Mouse (Mus musculus): Measurements from ENCODE around the gene Sgo1. TPM values are rescaled to one million over a fixed set of nuclear protein-coding genes. Genes with fewer than 3 reads are reported as not detected.
"Not testable (repeated sequence)": the region's sequence is repeated elsewhere in the genome, so short reads cannot be mapped to it uniquely, and the experiment has no call there.

The Sgo1 gene
- total RNA-seq (2021): under 1 TPM in 1 of 2 experiments, not detected in 1; 0.13 TPM
- long read RNA-seq, experiment 1: 0 reads
- long read RNA-seq, experiment 2: 0 reads

- DNase-seq: peak; percentile 96
Measured at GRCm38 (mm10) chr17:53688877-53689802, at the start of gene Sgo1. TSS of gene Sgo1 (minus strand) at chr17:53689333.

DNA sequence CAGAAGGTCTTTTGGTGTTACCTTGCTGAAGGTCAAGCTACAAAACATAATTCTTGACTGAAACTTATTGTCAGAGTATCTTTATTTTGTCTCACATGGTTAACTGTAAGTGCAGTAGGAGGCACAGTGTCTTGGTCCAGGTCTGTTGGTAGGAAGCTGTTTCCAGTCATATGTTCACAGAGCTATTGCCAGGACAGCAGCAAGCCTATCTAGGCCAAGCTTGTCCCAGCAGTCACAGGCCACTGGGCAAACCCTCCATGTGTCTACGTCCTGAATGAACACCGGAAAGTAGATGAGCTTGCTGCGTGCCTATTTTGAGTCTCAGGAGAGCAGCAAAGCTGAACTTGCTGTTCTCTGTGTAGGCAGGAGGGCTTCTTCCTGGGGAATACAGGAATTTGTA, 29.8 kb upstream of the Sgo1 start:
- not testable (repeated sequence) for DNase-seq

GRCm38 (mm10) chr17:53718474-53718873, 29.3 kb upstream of the Sgo1 start:
- no peak for DNase-seq

GRCm38 (mm10) chr17:53715161-53715560, 26.0 kb upstream of the Sgo1 start:
- not testable (repeated sequence) for DNase-seq

GRCm38 (mm10) chr17:53714453-53714852, 25.3 kb upstream of the Sgo1 start:
- no peak for DNase-seq

DNA sequence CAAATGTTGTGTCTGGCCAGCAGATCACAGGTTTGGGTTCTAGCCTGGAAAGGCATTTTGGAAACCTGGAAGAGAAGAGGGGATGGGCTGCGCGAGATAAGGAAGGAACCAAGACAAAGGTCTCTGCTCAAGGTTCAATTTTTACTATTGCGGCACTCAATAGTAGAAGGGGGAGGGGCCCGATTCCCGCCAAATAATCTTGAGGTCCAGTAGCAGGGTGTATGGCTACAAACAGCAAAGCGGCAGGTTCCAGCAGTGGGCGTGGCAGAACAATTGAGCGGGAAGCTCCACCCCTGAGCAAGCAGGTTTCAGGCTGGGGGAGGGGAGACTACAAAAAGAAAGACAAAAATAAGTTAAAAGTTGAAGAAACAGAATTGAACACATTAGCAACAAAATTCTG, 8.4 kb upstream of the Sgo1 start:
- DNase-seq: not testable (repeated sequence)

DNA sequence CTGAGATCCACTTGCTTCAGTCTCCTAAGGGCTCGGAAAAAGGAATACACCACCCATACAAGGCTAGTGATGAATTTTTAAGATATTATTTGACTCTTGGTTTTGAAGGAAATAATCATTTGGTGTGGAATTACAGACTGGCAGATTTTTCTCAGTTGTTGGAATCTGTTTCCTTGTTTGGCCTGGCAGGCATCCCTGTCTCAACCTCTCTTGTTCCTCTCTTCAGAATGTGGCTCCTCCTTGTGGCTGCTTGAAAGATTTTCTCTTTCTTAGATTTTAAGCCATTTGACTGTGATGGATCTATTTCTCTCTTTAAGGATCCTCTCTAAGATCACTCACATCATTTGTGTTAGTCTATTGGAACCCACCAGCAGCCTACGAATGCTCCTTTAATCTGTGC, 4.9 kb upstream of the Sgo1 start:
- peak; percentile 8 for DNase-seq

- no peak for DNase-seq
Measured at GRCm38 (mm10) chr17:53689946-53690345, 813 bp upstream of the Sgo1 start.

GRCm38 (mm10) chr17:53688321-53688720, 812 bp downstream of the Sgo1 start:
- DNase-seq: no peak

DNA sequence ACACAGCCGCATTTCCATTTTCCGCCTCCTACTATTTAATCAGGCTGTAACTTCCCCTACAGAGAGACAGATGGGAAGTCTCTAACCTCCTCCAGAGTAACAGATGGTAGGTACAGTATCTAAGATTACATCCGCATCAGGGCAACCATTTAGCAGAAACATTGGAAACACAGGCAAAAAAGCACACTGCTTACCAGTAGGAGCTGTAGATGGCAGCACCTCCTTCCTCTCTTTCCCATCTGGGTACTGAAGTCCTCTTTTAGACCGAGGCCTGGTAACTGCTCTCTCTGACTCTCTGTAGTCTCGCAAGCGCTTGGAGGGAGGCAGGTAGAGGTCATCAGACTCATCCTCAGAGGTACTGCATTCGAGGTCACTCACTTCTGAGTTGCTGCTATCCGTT, 10.4 kb downstream of the Sgo1 start:
- no peak for DNase-seq

- no peak for DNase-seq
Measured at GRCm38 (mm10) chr17:53670453-53670852, 18.7 kb downstream of the Sgo1 start.

DNA sequence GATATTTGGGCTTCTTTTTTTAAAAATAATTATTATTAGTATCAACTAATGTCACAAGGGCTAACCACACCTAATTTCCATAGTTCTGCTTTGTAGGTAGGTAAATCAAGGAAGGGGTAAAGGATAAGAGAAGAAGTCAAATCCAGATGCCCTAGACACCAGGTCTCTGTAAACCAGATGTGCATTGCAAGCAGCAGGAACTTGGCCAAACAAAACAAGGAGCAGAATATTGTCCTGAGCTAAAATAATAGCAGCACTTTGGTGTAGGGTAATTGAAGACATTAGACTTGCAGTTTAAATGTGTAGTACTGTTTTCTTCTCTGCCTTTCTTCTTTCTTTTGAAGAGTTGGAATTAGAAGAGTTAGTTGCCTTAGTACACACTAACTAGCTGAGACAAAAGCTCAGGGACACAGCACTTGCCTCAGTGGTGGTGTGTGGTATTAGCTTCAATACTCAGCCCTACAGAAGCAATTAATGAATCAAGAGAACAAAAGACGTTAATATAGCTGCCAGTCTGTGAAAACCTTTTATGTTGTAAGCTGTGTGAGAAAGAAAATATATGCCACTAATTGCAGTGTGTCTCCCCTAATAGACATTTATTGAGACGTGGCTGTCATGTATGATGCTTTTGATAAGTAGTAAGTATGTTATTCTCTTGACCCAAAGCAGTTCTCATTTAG, 24.3 kb downstream of the Sgo1 start:
- no peak for DNase-seq

GRCm38 (mm10) chr17:53664267-53664666, 24.9 kb downstream of the Sgo1 start:
- no peak for DNase-seq

DNA sequence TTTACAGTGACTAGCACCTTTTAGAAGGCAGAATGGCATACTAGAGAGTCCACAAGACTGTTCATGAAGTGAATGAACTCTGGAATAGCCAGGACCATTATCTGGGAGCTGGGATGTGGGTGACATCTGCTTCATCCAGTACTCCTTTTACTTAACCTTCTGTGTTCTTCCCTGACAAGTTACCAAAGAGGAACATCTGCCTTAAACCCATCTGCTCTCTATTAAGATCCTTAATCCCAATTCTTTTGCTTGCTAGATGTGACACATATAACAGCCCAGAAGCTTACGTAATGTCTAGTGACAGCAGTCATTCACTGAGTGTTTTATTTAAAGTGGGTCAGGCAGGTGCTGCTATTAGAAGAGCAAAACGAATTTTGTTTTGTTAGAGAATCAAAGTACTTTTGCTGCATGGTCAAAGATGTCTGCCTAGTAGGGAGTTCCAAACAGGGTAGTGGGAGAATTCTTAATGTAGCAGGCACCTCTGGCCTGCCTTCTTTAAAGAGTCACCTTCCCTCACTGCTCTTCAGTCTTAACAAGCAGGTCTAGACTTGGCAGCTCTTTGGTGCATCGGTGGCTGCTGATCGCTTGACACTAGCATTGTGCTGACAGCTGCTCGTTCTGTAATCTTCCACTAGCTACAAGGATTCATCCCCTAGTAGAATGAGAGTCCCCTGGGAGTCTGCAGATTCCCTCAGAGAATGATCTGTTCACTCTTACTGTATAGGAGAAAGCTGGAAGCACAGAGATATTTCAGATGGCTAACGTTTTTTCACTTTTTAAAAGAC, 27.9 kb downstream of the Sgo1 start:
- DNase-seq: no peak

DNA sequence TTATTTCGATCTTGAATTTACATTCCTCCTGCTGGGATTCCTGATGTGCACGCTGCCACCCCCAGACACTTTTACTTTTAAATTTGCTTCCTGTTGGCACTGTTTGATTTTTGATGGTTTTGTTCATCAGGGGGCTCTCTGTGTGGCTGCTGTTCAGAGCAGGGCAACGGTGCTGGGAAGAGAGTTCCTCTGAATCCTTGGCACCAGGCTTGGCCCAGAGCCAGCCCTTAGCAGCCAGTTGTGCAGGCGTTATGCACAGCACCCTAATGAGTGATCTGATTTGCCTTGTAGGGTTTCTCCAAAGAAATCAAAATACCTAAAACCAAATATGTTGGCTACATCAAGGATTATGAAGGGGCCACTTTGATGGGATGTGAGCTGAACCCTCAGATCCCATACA, 29.4 kb downstream of the Sgo1 start:
- no peak for DNase-seq

- no peak for DNase-seq
Measured at GRCm38 (mm10) chr17:53659230-53659629, 29.9 kb downstream of the Sgo1 start.

GRCm38 (mm10) chr17:53658668-53659067, 30.5 kb downstream of the Sgo1 start:
- DNase-seq: no peak

GRCm38 (mm10) chr17:53657391-53657790, 31.7 kb downstream of the Sgo1 start:
- DNase-seq: not testable (repeated sequence)

GRCm38 (mm10) chr17:53656369-53656860, 32.7 kb downstream of the Sgo1 start:
- DNase-seq: no peak

- no peak for DNase-seq
Measured at GRCm38 (mm10) chr17:53655959-53656358, 33.2 kb downstream of the Sgo1 start.

GRCm38 (mm10) chr17:53655081-53655480, 34.1 kb downstream of the Sgo1 start:
- DNase-seq: no peak

DNA sequence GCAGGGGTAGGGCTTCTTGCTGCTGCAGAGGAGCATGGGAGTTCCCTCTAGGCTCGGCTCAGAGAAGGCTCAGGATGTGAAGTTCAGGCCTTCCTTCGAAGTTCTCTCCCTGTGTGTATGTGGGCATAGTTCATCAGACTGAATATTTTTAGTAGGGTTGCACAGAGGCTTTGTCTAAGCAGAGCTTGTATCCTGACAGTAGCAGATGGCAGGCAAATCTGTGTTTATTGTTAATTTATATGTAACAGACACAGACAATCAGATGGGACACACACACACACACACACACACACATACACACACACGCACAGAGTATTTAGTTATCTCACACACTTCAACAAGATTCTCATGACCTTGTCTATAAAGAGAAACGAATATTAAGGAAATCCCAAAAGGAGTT, 34.5 kb downstream of the Sgo1 start:
- DNase-seq: no peak
